Mouse (Mus musculus): ENCODE data around the gene 9930111J21Rik1.
"Not testable (repeated sequence)": the region's sequence is repeated elsewhere in the genome, so short reads cannot be mapped to it uniquely, and the experiment has no call there.

9930111J21Rik1 gene

GRCm38 (mm10) chr11:48918380-48918779 lies 60.8 kb downstream of the 9930111J21Rik1 start:
- ATAC-seq (ENCODE audit: low TSS enrichment) = no peak

GRCm38 (mm10) chr11:48913611-48914010 lies 65.6 kb downstream of the 9930111J21Rik1 start:
- ATAC-seq (ENCODE audit: low TSS enrichment) = no peak

- ATAC-seq (ENCODE audit: low TSS enrichment) = no peak
Measured at GRCm38 (mm10) chr11:48908459-48908858, 70.7 kb downstream of the 9930111J21Rik1 start.

GRCm38 (mm10) chr11:48902021-48902420 lies 77.2 kb downstream of the 9930111J21Rik1 start, which contains the start of gene Gm5431:
Gm5431 (minus strand) TSS chr11:48902214.
- ATAC-seq (ENCODE audit: low TSS enrichment) = no peak

- not testable (repeated sequence) for ATAC-seq (ENCODE audit: low TSS enrichment)
Measured at GRCm38 (mm10) chr11:48901567-48901930, 77.6 kb downstream of the 9930111J21Rik1 start.

GRCm38 (mm10) chr11:48900654-48901566 lies 78.3 kb downstream of the 9930111J21Rik1 start:
- not testable (repeated sequence) for ATAC-seq (ENCODE audit: low TSS enrichment)

- ATAC-seq (ENCODE audit: low TSS enrichment) = no peak
Measured at GRCm38 (mm10) chr11:48898812-48899431, 80.3 kb downstream of the 9930111J21Rik1 start.

Measured in frontal cortex, adult (tissue).